Mouse (Mus musculus) regulatory T cell (primary cell): ENCODE measurements around the gene Aqp5.

Experiments
- in situ Hi-C: fragments of 300-600 bp; cut with MboI, MseI; formaldehyde crosslinking; loops from one replicate; pipeline ENCODE4 v1.15.1; 2025; ENCODE audit warnings: high pct_unique_total_duplicates

The Aqp5 gene

DNA sequence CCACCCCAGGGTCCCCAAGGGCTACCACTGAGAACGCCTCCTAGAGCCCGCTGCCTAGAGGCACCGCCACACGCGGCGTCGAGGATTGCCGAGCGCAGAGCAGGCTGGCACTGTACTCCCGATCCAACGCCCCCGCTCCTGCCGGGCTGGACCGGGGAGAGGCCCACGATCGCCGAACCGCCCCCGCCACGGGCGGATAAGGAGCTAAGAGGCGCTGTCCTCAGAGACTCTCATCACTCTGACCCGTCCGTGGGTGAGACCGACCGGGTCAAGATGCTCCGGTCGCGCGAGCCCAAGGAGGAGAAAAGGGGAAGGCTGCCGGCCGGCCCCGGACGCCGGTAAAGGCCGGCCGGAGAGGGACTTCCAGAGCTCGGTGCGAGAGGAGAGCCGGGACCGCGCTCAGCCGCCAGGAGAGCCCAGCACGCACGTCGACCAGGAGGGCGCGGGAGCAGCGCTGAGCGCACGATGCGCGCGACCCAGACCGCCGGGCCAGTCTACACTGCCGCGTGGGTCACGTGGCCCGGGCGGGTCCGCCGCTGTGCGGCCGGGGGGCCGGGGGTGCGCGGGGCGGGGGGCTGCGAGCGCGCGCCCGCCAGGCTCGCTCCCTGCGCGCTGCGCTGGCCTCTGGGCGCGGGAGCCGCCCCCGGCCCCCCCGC lies at the start of gene Aqp5:
TSS of gene Aqp5 (plus strand) at position 354 of the 656 bp plus-strand sequence.
- in situ Hi-C loops = no loop called here

DNA sequence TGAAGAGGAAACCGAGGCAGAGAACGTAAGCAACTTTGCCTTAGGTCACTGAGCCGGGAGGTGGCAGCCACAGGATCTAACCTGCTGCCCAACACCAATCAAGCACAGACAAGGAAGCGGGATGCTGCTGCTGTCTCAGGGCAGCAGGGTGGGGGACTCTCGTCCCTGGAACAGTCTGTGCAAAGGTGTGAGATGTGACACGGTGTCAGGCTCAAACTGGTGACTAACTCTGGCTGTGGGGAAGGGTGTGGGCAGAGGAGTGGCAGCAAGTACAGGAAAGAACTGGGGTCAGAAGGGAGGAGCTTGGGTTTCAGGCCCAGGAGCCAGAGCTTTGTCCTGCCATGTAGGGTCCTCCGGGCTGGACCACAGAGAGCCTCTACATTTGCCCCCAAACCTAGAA lies 46.5 kb upstream of the Aqp5 start:
- in situ Hi-C loops = no loop called here

- in situ Hi-C loops = no loop called here
These were observed 44.0 kb upstream of the Aqp5 start for GRCm38 (mm10) chr15:99546596-99546995.

GRCm38 (mm10) chr15:99547732-99548131 lies 42.9 kb upstream of the Aqp5 start:
- in situ Hi-C loops = no loop called here

DNA sequence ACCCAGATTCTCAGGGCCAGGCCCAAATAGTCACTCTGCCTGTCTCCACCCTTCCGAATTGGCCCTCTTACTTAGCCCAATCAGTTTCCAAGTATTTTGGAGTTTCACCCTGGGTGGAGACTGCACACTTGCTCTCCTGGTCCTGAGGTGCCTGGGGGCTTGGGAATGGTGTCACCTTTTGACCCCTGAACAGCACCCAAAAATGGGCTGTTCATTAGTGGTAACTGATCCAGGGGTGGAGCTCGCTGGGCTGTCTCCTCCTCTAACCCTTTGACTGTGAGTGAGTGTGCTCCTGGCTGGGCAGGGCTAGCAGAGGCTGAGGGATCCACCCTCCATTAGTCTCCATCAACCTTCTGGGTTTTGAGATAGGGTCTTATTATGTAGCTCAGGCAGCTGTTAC lies 40.7 kb upstream of the Aqp5 start:
- in situ Hi-C loops = no loop called here

DNA sequence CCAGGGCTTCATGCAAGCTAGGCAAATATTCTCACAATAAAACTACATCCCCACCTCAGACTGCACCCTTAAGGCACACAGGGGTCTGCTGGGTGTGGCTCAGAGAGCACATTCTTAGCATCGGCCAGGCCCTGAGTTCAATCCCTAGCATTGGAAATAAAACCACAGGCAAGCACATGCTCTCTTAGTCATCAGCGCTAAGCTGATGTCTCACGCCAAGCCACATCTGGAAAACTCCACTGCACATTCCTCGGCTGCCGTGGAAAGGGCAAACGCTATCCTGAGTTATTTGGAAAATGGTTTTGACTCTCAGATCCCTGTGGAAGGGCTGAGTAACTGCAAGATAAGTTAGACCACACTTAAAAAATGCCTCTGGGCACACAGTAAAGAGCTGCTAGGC lies 36.8 kb upstream of the Aqp5 start:
- in situ Hi-C loops = no loop called here

DNA sequence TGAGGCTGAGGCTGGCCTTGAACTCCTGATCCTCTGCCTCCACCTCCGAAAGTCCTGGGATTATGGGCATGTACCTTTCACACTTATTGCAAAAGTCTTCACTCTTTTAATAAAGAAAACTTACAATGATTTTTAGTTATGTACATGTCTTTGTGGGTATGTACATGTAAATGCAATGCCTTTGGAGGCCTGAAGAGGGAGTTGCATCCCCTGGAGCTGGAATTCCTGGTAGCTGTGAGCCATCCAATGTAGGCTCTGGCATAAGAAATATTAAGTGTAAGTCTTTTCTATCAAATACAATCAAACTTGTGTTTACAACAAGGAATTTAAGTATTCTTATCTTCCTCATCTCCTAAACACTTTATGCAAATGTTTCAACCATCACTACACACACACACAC lies 31.6 kb upstream of the Aqp5 start:
- in situ Hi-C loops = no loop called here

- in situ Hi-C loops = no loop called here
These were observed 30.3 kb upstream of the Aqp5 start for GRCm38 (mm10) chr15:99560246-99560645.

DNA sequence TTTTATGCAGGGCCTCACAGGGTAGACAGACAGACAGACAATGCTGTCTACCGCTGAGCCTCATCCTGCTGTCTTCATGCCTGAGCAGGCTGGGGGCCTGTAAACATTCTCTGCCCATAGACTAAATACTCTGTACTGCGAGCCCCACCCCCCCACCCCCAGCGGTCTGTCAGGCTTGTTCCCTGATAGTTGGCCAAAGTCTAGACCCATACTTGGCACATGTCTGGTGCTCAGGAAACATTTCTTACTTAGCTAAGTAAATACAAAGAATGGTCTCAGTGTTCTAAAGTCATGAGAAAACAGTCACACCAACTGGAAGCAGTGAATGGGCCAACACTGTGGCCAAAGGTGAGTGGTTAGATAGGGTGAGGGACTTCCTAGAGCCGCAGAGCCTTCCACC lies 23.2 kb upstream of the Aqp5 start:
- in situ Hi-C loops = no loop called here

- in situ Hi-C loops = no loop called here
These were observed 21.9 kb upstream of the Aqp5 start for GRCm38 (mm10) chr15:99568682-99569081.

DNA sequence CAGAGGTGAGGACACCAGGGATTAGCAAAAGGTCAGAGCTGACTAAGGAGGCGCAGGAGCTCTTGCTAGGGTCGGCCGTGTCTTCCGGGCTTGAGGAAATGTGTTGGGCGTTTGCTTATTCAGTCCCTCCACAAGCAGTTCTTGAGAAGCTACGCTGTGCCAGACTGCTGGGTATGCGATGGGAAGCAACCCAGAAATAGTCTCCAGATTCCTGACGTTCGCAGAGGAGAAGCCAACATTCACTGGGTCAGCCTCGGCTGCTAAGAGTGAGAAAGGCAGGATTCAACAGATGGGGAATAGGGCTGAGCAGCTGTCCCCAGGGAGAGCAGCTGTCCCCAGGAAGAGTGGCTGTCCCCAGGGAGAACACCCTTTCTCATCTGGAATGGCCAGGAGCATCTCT lies 21.5 kb upstream of the Aqp5 start:
- in situ Hi-C loops = no loop called here

- in situ Hi-C loops = no loop called here
These were observed 11.6 kb upstream of the Aqp5 start, which contains the start of gene Aqp2 for GRCm38 (mm10) chr15:99578802-99579485. Gene Aqp2 (plus strand): TSS chr15:99579055.

DNA sequence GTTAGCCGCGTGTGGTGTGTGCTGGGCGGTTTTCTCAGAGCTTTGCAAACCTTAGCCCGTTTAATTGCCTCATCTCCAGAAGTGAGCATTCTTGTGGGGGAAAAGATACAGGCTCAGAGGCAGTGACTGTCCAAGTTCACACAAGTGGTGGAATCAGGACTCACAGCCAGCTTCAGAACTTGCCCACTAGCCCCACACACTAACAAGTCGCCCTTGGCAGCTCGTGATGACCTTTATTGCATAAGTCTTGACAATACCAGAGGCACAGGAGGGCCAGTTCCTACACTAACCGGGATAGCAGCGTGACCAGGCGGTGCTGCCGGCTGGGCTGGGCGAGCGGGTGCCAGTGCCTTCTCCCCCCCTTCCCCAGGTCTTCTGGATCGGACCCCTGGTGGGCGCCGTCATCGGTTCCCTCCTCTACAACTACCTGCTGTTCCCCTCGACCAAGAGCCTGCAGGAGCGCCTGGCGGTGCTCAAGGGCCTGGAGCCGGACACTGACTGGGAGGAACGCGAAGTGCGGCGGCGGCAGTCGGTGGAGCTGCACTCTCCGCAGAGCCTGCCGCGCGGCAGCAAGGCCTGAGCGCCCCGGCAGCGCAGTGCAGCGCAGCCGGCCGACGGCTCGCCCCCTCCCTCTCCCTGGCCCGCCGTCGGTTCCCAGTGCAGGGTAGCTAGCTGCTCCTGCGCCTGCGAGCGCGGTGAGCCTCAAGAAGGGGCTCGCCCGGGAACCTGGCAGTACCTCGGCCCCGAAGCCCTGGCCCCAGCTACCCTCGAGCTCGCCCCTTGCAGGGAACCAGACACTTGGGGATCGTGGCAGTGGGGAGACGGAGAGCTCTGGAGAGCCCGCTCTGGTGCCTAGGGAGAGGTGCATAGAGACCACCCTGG lies 6.9 kb upstream of the Aqp5 start:
- in situ Hi-C loops = no loop called here

- in situ Hi-C loops = no loop called here
These were observed 6.0 kb upstream of the Aqp5 start for GRCm38 (mm10) chr15:99584407-99585202.

GRCm38 (mm10) chr15:99585741-99586140 lies 4.8 kb upstream of the Aqp5 start:
- in situ Hi-C loops = no loop called here

DNA sequence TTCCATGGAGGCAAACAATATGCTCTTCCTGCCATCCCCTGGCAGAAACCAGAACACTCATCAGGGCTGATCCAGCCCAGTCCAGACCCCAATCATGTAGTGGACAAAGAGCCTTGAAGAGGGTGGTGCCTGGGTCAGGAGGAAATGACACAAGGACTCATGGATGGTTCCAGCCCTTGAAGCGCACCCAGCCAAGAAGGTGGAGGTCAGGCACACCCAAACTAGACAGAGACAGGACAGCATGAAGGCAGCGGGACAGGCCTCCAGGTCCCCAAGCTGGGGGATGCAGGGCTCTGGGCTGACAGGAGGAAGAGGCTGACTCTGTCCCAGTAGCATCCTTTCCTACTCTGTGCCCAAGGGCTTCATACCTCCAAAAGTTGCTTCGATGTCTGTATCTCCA lies 4.1 kb upstream of the Aqp5 start:
- in situ Hi-C loops = no loop called here

GRCm38 (mm10) chr15:99589237-99589636 lies 1.3 kb upstream of the Aqp5 start:
- in situ Hi-C loops = no loop called here

DNA sequence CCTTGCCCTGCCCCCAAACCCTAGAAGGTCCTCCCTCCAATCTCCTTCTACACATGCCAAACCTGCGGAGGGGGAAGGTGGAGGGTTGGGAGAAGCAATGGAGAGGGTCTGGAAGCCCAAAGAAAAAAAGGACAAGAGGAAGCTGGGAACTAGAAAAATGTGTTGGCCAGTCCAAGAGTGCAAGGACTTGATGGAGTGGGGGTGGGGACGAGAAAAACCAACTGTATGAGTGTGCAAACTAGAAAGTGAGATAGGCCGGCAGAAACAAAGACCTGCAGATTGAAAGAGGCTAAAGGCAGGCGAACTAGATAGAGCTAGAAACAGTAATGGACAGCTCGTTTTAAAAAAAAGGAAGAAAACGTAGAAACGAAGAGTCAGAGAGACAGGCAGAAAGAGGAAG lies 878 bp upstream of the Aqp5 start:
- in situ Hi-C loops = no loop called here

DNA sequence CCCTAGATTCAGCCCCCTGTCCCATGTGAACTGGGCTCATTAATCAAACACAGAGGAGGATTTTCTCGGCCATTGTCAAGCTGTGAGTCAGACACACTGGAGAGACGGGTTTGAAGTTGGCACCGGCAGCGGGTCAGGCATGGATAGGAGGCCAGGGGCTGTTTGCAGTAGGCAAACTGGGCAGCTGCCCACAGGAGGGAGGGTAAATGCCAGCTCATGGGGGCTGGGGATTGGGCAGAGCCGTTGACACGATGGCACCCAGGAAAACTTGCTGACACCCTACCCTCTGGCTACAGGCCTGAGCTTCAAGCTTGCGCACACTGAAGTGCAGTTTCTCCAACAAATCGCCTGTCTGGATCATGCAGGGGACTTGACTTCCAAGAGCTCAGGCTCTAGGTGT lies 1.6 kb downstream of the Aqp5 start:
- in situ Hi-C loops = no loop called here

DNA sequence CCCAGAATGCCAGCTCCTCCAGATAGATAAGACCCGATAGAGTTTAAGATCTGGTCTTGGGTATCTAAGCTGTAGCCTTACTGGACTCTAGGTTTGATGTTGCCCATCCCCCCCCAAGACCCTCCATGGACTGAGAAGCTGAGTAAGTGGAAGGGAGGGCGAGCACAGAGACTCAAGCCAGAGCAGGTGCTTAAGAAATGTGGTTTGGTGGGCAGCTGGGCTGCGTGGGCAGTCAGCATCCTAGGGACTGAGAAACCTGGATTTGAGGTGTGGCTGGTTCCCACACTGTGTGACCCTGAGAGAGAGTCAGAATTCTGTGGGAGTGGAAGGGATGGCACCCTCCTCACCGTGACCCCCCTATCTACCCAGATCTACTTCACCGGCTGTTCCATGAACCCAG lies 2.3 kb downstream of the Aqp5 start:
- in situ Hi-C loops = no loop called here

DNA sequence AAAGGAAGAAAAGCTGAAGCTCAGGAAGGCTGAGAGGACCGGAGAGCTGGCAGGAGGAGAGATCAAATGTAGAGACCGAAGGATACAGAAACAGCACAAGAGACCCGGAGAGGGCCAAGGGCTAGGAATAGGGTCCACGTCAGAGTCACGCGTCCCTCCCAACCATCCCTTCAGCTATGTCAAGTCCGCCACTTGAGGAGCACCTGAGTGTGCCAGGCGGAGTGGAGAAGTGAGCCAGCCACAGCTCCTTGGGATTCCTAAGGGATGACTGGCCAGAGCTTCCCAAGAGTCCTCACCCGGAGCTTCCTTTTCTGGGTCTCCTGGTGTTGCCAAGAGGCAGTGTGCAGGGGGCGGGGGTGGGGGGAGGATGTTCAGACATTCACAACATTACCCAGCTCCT lies 4.4 kb downstream of the Aqp5 start:
- in situ Hi-C loops = loop anchor here (5.0 kb wide), 1 partner anchor 77 kb away; the partner anchor contains the start of gene Asic1
